Mouse (Mus musculus): Measurements from ENCODE around the gene Vmn1r165. TPM values are rescaled to one million over a fixed set of nuclear protein-coding genes. Genes with fewer than 3 reads are reported as not detected.
"Not testable (repeated sequence)": the region's sequence is repeated elsewhere in the genome, so short reads cannot be mapped to it uniquely, and the experiment has no call there.

Gene Vmn1r165
- total RNA-seq (2014; fragmentation: Nextera tagmentation), result not detected in 2 replicates
- total RNA-seq (2017), result not detected in 2 replicates
- not detected in 2 replicates for polyA plus RNA-seq (2012)

DNA sequence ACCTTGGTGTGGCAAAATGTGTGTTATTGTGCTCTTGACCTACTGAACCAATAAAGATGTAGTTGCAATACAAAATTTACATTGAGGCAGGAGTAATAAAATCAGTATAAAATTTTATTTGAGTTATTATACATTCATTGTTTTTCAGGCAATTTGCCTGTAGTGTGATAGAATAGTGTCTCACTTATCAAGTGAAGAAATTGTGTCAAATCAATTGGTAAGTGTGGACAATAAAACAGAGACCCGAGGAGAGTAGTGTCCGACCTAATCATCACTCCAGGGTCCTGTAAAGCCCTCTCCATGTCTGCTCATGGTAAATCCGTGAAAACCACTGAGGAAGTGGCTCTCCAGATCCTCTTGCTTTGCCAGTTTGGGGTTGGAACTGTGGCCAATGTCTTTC, at the start of gene Vmn1r165:
Gene Vmn1r165, plus strand, starts transcription at position 301 of the 400 bp plus-strand sequence.
- H3K36me3 ChIP-seq (replicated peaks); ATAC-seq (ENCODE audit: extremely low read depth, insufficient number of reproducible peaks, low FRiP score, poor library complexity, severe bottlenecking); H3K4me3 ChIP-seq (ENCODE audit: low read depth, low read length); H3K4me1 ChIP-seq (ENCODE audit: insufficient read depth, low read depth, low read length); DNase-seq (ENCODE audit: low spot score); H3K9me3 ChIP-seq (replicated peaks); H3K27me3 ChIP-seq (ENCODE audit: insufficient read depth, low read length): not testable (repeated sequence)

DNA sequence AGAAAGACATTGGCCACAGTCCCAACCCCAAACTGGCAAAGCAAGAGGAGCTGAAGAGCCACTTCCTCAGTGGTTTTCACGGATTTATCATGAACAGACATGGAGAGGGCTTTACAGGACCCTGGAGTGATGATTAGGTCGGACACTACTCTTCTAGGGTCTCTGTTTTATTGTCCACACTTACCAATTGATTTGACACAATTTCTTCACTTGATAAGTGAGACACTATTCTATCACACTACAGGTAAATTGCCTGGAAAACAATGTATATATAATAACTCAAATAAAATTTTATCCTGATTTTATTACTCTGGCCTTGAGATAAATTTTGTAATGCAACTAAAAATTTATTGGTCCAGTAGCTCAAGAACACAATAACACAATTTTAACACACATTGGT, 34.5 kb downstream of the Vmn1r165 start, which contains the start of gene Vmn1r166:
Gene Vmn1r166, minus strand, starts transcription at position 101 of the 400 bp plus-strand sequence.
- DNase-seq (ENCODE audit: low spot score); H3K36me3 ChIP-seq (replicated peaks); H3K9me3 ChIP-seq (replicated peaks); H3K4me3 ChIP-seq (ENCODE audit: low read depth, low read length); ATAC-seq (ENCODE audit: extremely low read depth, insufficient number of reproducible peaks, low FRiP score, poor library complexity, severe bottlenecking); H3K4me1 ChIP-seq (ENCODE audit: insufficient read depth, low read depth, low read length); H3K27me3 ChIP-seq (ENCODE audit: insufficient read depth, low read length): not testable (repeated sequence)

Other genes with a start within 250 kb of the Vmn1r165 start
- not detected in 2 replicates for gene Gm4214, start 232.7 kb upstream of the Vmn1r165 start, total RNA-seq (2014; fragmentation: Nextera tagmentation)
- not detected in 2 replicates for gene Gm4214, start 232.7 kb upstream of the Vmn1r165 start, total RNA-seq (2017)
- not detected in 2 replicates for gene Gm4214, start 232.7 kb upstream of the Vmn1r165 start, polyA plus RNA-seq (2012)
- gene Gm4216, start 197.4 kb upstream of the Vmn1r165 start, total RNA-seq (2014; fragmentation: Nextera tagmentation), result not detected in 2 replicates
- 0.17 TPM in 1 of 2 replicates, not detected in the other for gene Gm4216, start 197.4 kb upstream of the Vmn1r165 start, total RNA-seq (2017)
- gene Gm4216, start 197.4 kb upstream of the Vmn1r165 start, polyA plus RNA-seq (2012), result not detected in 2 replicates
- gene Vmn1r163, start 161.8 kb upstream of the Vmn1r165 start, total RNA-seq (2014; fragmentation: Nextera tagmentation), result not detected in 2 replicates
- gene Vmn1r163, start 161.8 kb upstream of the Vmn1r165 start, total RNA-seq (2017), result 0.16 TPM in 1 of 2 replicates, not detected in the other
- not detected in 2 replicates for gene Vmn1r163, start 161.8 kb upstream of the Vmn1r165 start, polyA plus RNA-seq (2012)
- not detected in 2 replicates for gene Gm8720, start 149.9 kb upstream of the Vmn1r165 start, total RNA-seq (2014; fragmentation: Nextera tagmentation)
- not detected in 2 replicates for gene Gm8720, start 149.9 kb upstream of the Vmn1r165 start, total RNA-seq (2017)
- not detected in 2 replicates for gene Gm8720, start 149.9 kb upstream of the Vmn1r165 start, polyA plus RNA-seq (2012)
- gene Gm10662, start 72.9 kb upstream of the Vmn1r165 start, total RNA-seq (2014; fragmentation: Nextera tagmentation), result not detected in 2 replicates
- gene Gm10662, start 72.9 kb upstream of the Vmn1r165 start, total RNA-seq (2017), result 0.12 and 0.16 TPM in 2 replicates
- gene Gm10662, start 72.9 kb upstream of the Vmn1r165 start, polyA plus RNA-seq (2012), result not detected in 2 replicates
- gene Vmn1r166, start 34.4 kb downstream of the Vmn1r165 start, total RNA-seq (2014; fragmentation: Nextera tagmentation), result not detected in 2 replicates
- not detected in 2 replicates for gene Vmn1r166, start 34.4 kb downstream of the Vmn1r165 start, total RNA-seq (2017)
- gene Vmn1r166, start 34.4 kb downstream of the Vmn1r165 start, polyA plus RNA-seq (2012), result not detected in 2 replicates
- not detected in 2 replicates for gene Gm6902, start 61.6 kb downstream of the Vmn1r165 start, total RNA-seq (2014; fragmentation: Nextera tagmentation)
- not detected in 2 replicates for gene Gm6902, start 61.6 kb downstream of the Vmn1r165 start, total RNA-seq (2017)
- gene Gm6902, start 61.6 kb downstream of the Vmn1r165 start, polyA plus RNA-seq (2012), result not detected in 2 replicates
- gene Nlrp4e, start 83.9 kb downstream of the Vmn1r165 start, total RNA-seq (2014; fragmentation: Nextera tagmentation), result not detected in 2 replicates
- 0.06 and 0.16 TPM in 2 replicates for gene Nlrp4e, start 83.9 kb downstream of the Vmn1r165 start, total RNA-seq (2017)
- not detected in 2 replicates for gene Nlrp4e, start 83.9 kb downstream of the Vmn1r165 start, polyA plus RNA-seq (2012)
- gene Nlrp5, start 168.6 kb downstream of the Vmn1r165 start, total RNA-seq (2014; fragmentation: Nextera tagmentation), result not detected in 2 replicates
- gene Nlrp5, start 168.6 kb downstream of the Vmn1r165 start, total RNA-seq (2017), result 0.05 and 0.06 TPM in 2 replicates
- gene Nlrp5, start 168.6 kb downstream of the Vmn1r165 start, polyA plus RNA-seq (2012), result not detected in 2 replicates

Measured in G1E (cell line).